Mouse (Mus musculus): ENCODE measurements around the gene Rab3d.

GRCm38 (mm10) chr9:21859606-21860005, 58.4 kb downstream of the Rab3d start:
- TF ChIP-seq CTCF (IDR thresholded peaks at IDR 0.05): no peak
- TF ChIP-seq EP300 (IDR thresholded peaks at IDR 0.05): 0 out of 2 replicates have a peak, but pooled peaks have one; percentile 11
